Mouse (Mus musculus) forebrain, embryonic 15.5 days (tissue): ENCODE results near the gene Mllt6. TPM values are rescaled to one million over a fixed set of nuclear protein-coding genes. Genes with fewer than 3 reads are reported as not detected.

Experiments
- ATAC-seq: fragments of 200-750 bp; cut with Nextera tagmentation; replicated peaks from 2 replicates; pipeline ENCODE4 v1.8.0; 2017; ENCODE audit warnings: mild to moderate bottlenecking, moderate TSS enrichment, moderate library complexity
- H3K27ac ChIP-seq: fragments of 300-500 bp; sonication (generic); replicated peaks from 2 replicates; pipeline ENCODE4 v1.5.1; 2015; ENCODE audit warnings: mild to moderate bottlenecking, inconsistent platforms
- H3K27me3 ChIP-seq: fragments of 300-500 bp; sonication (generic); 2 replicates; pipeline ENCODE4 v1.6.1; 2015; ENCODE audit warnings: inconsistent platforms
- H3K36me3 ChIP-seq: fragments of 300-500 bp; sonication (generic); 2 replicates; pipeline ENCODE4 v1.6.1; 2015; ENCODE audit warnings: mild to moderate bottlenecking, inconsistent platforms
- H3K4me1 ChIP-seq: fragments of 300-500 bp; sonication (generic); 2 replicates; pipeline ENCODE4 v1.6.1; 2015; ENCODE audit warnings: inconsistent platforms
- H3K4me2 ChIP-seq: fragments of 300-500 bp; sonication (generic); replicated peaks from 2 replicates; pipeline ENCODE4 v1.6.1; 2015; ENCODE audit warnings: mild to moderate bottlenecking, inconsistent platforms
- H3K4me3 ChIP-seq: fragments of 300-500 bp; sonication (generic); 2 replicates; pipeline ENCODE4 v1.5.1; 2015; ENCODE audit warnings: mild to moderate bottlenecking, inconsistent platforms
- H3K9ac ChIP-seq: fragments of 300-500 bp; sonication (generic); replicated peaks from 2 replicates; pipeline ENCODE4 v1.6.1; 2015; ENCODE audit warnings: mild to moderate bottlenecking, inconsistent platforms
- H3K9me3 ChIP-seq: fragments of 300-500 bp; sonication (generic); 2 replicates; pipeline ENCODE4 v1.6.1; 2016; ENCODE audit warnings: inconsistent platforms
- WGBS: fragments of 180-500 bp; shearing (Covaris S2); methylation state at CpG from one replicate; pipeline ENCODE4 v1.1.7; 2015; ENCODE audit warnings: mixed read lengths; 5-methylcytosine and 5-hydroxymethylcytosine counted together
- polyA plus RNA-seq: library from polyadenylated mRNA; unstranded; fragments of >200 nt; fragmentation: Nextera tagmentation; extraction: Ambion mirVana; gene quantifications from 2 replicates; pipeline ENCODE4 v1.2.1, GENCODE M21; 2015

Mllt6 gene
- polyA plus RNA-seq, 1 experiment from 2014 or later = 4.7 TPM

DNA sequence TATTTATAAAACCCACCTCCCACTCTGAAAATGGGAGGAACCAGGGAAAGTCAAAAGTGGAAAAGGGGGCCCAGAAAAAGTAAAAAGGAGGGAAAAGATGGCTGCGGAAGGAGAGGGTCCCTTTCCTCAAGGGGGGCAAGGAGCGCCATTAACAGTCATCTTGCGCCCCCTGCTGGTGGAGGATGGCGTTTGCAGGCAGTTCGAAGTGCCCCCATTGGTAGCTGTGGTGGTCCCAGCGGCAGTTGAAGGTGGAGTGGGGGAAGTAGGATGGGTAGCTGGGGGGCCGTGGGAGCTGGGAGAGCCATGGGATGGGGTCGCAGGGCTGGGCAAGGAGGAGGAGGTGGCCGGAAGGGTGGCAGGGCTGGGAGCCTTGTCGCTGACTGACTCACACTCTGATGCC is 26.6 kb downstream of the Mllt6 start:
- no peak overlapping the region for H3K27ac ChIP-seq
- no peak overlapping the region for H3K9ac ChIP-seq
- 24% methylated on average over 10 of the region's 10 CpGs for WGBS
- no peaks in the 10 kb centered on the region for H3K27me3 ChIP-seq
- H3K4me2 ChIP-seq = no peak overlapping the region
- H3K9me3 ChIP-seq = no peaks in the 10 kb centered on the region
- no peak overlapping the region for H3K4me3 ChIP-seq
- ATAC-seq = no peak
- peaks cover 42% of the 10 kb centered on the region for H3K36me3 ChIP-seq
- peaks cover 32% of the 10 kb centered on the region for H3K4me1 ChIP-seq

DNA sequence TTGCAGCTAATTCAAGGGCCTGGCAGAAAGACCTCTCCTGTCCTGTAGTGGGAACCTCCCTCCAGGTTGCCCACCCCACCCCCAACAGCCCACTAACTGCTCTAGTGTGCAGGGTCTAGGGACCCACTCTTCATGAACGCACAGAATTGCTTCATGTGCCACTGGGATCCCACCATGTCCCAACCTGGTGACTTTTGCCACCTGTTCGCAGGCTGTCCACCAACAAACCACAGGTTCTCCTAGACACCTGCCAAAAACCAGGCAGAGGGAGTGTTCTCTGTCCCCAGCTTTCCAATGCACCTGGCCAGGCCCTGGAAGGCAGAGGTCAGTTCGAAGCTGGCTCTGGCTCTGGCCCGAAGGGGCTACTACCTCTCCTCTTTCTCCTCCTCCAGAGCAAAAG is 31.2 kb downstream of the Mllt6 start:
- Histone ChIP-seq H3K27ac (peak overlapping the region; percentile 83), H3K4me1 (peaks cover 48% of the 10 kb centered on the region), H3K27me3 (no peaks in the 10 kb centered on the region), H3K36me3 (peaks cover 33% of the 10 kb centered on the region), H3K9me3 (no peaks in the 10 kb centered on the region), H3K4me3 (no peak overlapping the region), H3K4me2 (peak overlapping the region; percentile 82), H3K9ac (0 out of 2 replicates have a peak overlapping the region, but pooled peaks have one; percentile 35)
- ATAC-seq = no peak
- WGBS = 63% methylated on average over 4 of the region's 4 CpGs

DNA sequence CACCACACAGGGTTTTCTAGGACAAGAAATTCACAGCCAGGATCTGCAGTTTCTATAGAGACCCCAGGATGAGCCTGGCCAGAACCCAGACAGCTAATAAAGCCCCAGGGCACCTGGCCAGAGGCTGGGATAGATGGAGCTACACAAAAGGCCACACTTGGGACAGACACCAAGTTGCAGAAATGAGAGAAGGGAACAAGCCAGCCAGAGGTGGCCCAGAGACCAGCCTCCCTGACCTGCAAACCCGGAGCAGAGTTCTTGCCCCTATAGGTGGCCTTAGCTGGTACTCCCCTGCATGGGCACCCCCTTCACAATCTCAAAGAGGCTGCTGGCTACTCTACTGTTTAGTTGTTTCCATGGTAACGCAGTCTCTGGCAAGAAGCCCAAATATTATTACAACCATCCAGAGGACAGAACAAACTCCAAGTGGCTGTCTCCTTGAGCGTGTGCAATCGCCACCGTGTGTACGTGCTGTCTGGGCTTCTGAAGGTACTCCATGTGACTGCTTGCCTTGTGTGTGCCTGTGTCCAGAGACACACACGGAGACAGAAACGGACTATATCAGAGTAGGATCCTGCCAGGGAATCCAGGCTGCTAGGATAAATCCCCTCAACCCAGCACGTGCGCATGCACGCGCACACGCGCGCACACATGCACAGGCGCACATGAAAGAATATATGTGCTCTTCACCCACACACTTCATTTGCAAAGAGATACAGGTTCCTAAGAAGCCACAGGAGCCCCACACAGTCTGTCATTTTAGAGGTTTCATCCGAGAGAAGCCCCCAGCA is 31.9 kb downstream of the Mllt6 start:
- H3K4me1 ChIP-seq = peaks cover 48% of the 10 kb centered on the region
- peak; percentile 12; the same call in 1 of the 2 replicates for ATAC-seq

GRCm38 (mm10) chr11:97695712-97696401 is 32.6 kb downstream of the Mllt6 start:
- Histone ChIP-seq H3K27ac (peak overlapping the region; percentile 83), H3K27me3 (no peaks in the 10 kb centered on the region), H3K9ac (peak overlapping the region; percentile 35), H3K36me3 (peaks cover 21% of the 10 kb centered on the region), H3K4me2 (peak overlapping the region; percentile 82), H3K9me3 (no peaks in the 10 kb centered on the region), H3K4me3 (peak overlapping the region; percentile 93), H3K4me1 (peaks cover 51% of the 10 kb centered on the region)
- WGBS = 8% methylated on average over 9 of the region's 9 CpGs
- no peak for ATAC-seq

More for the DNA sequence above, 31.9 kb downstream of the Mllt6 start:
- H3K27me3 ChIP-seq = no peaks in the 10 kb centered on the region
- peak overlapping the region; percentile 93 for H3K4me3 ChIP-seq
- H3K9me3 ChIP-seq = no peaks in the 10 kb centered on the region
- 25% methylated on average over 17 of the region's 17 CpGs for WGBS
- H3K4me2 ChIP-seq = peak overlapping the region; percentile 82
- H3K36me3 ChIP-seq = peaks cover 28% of the 10 kb centered on the region
- peak overlapping the region; percentile 83 for H3K27ac ChIP-seq
- peak overlapping the region; percentile 35; the same call in 1 of the 2 replicates for H3K9ac ChIP-seq

GRCm38 (mm10) chr11:97696669-97697068 is 33.5 kb downstream of the Mllt6 start:
- H3K4me1 ChIP-seq = peaks cover 59% of the 10 kb centered on the region
- no peak for ATAC-seq
- H3K9ac ChIP-seq = peak overlapping the region; percentile 35
- H3K4me2 ChIP-seq = peak overlapping the region; percentile 82
- WGBS = 66% methylated on average over 8 of the region's 8 CpGs
- H3K4me3 ChIP-seq = peak overlapping the region; percentile 93
- peak overlapping the region; percentile 83 for H3K27ac ChIP-seq
- H3K9me3 ChIP-seq = no peaks in the 10 kb centered on the region
- peaks cover 13% of the 10 kb centered on the region for H3K36me3 ChIP-seq
- no peaks in the 10 kb centered on the region for H3K27me3 ChIP-seq

DNA sequence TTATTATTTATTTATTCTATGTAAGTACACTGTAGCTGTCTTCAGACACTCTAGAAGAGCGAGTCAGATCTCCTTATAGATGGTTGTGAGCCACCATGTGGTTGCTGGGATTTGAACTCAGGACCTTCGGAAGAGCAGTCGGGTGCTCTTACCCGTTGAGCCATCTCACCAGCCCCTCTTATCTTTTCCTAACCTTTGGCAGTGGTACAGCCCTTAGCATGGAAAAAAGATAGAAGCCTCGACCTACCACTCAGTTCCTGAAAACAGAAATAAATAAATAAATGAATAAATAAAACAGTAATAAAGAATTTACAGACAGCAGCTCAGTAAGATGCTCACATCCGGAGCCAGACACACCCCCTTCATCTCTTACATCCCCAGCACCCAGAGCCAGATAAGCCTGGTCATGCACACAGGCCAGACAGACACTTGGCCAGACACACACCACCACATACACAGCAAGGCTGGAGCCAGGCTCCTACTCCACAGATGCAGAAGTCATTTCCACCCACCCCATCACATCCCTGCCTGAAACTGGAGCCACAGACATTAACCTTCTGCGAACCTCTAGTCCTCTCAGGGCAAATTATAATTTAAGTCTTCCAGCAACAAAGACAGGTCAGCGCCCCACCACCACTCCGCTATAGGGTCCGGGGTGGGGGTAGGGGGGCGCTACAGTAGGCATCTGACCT is 34.1 kb downstream of the Mllt6 start:
- 51% methylated on average over 11 of the region's 11 CpGs for WGBS
- ATAC-seq = no peak
- Histone ChIP-seq H3K27me3 (no peaks in the 10 kb centered on the region), H3K36me3 (peaks cover 6% of the 10 kb centered on the region), H3K4me2 (peak overlapping the region; percentile 82), H3K9ac (peak overlapping the region; percentile 97), H3K4me1 (peaks cover 64% of the 10 kb centered on the region), H3K4me3 (peak overlapping the region; percentile 93), H3K27ac (peak overlapping the region; percentile 98), H3K9me3 (no peaks in the 10 kb centered on the region)

GRCm38 (mm10) chr11:97697891-97698529 is 34.8 kb downstream of the Mllt6 start:
- no peak for ATAC-seq
- Histone ChIP-seq H3K27ac (peak overlapping the region; percentile 98), H3K9ac (peak overlapping the region; percentile 97), H3K4me3 (peak overlapping the region; percentile 93), H3K9me3 (no peaks in the 10 kb centered on the region), H3K27me3 (no peaks in the 10 kb centered on the region), H3K4me1 (peaks cover 64% of the 10 kb centered on the region), H3K4me2 (peak overlapping the region; percentile 82), H3K36me3 (no peaks in the 10 kb centered on the region)
- 0% methylated on average over 14 of the region's 14 CpGs for WGBS

DNA sequence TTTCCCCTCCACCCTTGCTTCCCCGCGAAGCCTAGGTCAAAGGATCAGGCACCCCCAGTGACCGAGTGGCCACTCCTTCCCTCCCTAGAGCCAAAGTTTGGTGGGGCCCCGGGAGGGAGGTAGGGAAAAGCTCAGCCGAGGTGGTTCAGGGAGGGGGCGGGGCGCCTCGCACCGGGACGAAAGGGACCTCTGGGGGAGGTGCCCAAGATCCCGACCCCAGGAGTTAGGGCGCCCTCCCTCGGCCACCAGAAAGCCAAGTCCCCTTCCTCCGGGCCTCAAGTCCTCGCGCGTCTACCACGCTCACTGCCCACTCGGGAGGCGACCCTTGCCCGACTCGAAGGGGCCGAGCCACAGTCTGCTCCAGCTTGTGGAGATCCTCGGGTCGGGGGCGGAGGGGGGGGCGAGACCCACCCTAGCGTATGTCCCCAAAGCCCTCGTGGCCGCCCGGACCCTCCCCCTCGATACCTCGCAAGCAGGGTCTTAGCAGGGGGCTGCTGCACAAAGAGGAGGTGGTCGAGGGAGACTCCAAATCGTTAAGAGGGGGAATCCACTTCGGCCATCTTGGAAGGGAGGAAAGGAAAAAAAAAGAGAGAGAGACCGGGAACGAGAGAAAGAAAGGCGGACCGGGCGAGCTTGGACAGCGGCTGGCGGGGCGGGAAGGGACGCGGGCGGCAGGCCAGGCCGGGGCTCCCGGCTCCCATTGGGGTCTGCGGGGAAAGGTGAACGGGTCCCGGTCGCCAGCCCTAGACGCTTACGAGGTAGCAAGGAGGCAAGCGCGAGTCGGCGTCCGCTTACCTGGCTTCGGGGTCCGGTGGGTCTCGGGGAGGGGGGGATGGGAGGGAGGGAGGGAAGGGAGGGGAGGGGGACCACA is 35.8 kb downstream of the Mllt6 start:
- H3K9me3 ChIP-seq = no peaks in the 10 kb centered on the region
- H3K4me2 ChIP-seq = peak overlapping the region; percentile 82
- H3K27ac ChIP-seq = peak overlapping the region; percentile 98
- no peaks in the 10 kb centered on the region for H3K36me3 ChIP-seq
- under 1% methylated on average over 55 of the region's 63 CpGs for WGBS
- H3K9ac ChIP-seq = peak overlapping the region; percentile 97
- peak overlapping the region; percentile 93 for H3K4me3 ChIP-seq
- H3K27me3 ChIP-seq = no peaks in the 10 kb centered on the region
- peaks cover 59% of the 10 kb centered on the region for H3K4me1 ChIP-seq
- ATAC-seq = no peak; the same call in 1 of the 2 replicates

DNA sequence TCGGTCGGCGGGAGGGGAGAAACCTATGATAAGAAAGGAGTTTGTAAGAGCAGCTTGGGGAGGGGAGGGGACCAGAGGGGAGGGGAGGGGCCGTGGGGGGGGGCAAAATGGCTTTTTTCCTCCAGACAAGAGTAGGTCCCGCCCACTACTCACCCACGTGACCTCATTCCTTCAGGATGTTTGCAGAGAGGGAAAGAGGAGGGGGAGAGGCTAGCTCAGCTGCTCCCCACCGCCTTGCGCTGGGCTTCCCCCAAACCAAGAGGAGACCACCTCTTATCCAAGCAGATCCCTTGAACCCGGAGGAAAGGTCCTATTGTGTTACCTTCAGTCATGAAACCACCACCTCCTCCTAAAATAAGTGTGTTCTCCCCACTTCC is 36.4 kb downstream of the Mllt6 start:
- Histone ChIP-seq H3K9ac (peak overlapping the region; percentile 97), H3K4me3 (peak overlapping the region; percentile 93), H3K9me3 (no peaks in the 10 kb centered on the region), H3K4me1 (peaks cover 59% of the 10 kb centered on the region), H3K4me2 (peak overlapping the region; percentile 74), H3K27ac (peak overlapping the region; percentile 98), H3K36me3 (no peaks in the 10 kb centered on the region), H3K27me3 (no peaks in the 10 kb centered on the region)
- peak; percentile 14 for ATAC-seq
- 1% methylated on average over 6 of the region's 9 CpGs for WGBS

- Histone ChIP-seq H3K9ac (peak within 1 kb of the TSS; percentile 97), H3K36me3 (no peaks in the 10 kb centered on the region), H3K27ac (peak within 1 kb of the TSS; percentile 98), H3K27me3 (no peaks in the 10 kb centered on the region), H3K4me2 (peak within 1 kb of the TSS; percentile 82), H3K4me1 (peaks cover 56% of the 10 kb centered on the region), H3K4me3 (peak within 1 kb of the TSS; percentile 93), H3K9me3 (no peaks in the 10 kb centered on the region)
- under 1% methylated on average over 85 of the region's 85 CpGs for WGBS
- peak; percentile 12 for ATAC-seq
Observed at GRCm38 (mm10) chr11:97700003-97700745, 37.0 kb downstream of the Mllt6 start, which contains the start of gene Pcgf2. Gene Pcgf2, minus strand, starts transcription at chr11:97700497.
